Mouse (Mus musculus) c-Kit-positive CD71-negative TER-119-negative erythroid progenitor cells, embryonic 14.5 days (primary cell): ENCODE measurements around the gene Rhobtb3.
"Not testable (repeated sequence)": the region's sequence is repeated elsewhere in the genome, so short reads cannot be mapped to it uniquely, and the experiment has no call there.

Experiments
- DNase-seq: peaks from one replicate; pipeline ENCODE4 v3.0.0-alpha.2; 2013; ENCODE audit warnings: low read depth

Rhobtb3 gene

GRCm38 (mm10) chr13:75845519-75846166, 98.1 kb downstream of the Rhobtb3 start:
- DNase-seq, result no peak

GRCm38 (mm10) chr13:75844833-75845518, 98.7 kb downstream of the Rhobtb3 start:
- DNase-seq, result no peak

- DNase-seq, result no peak
Observed at GRCm38 (mm10) chr13:75843993-75844683, 99.6 kb downstream of the Rhobtb3 start.

GRCm38 (mm10) chr13:75843331-75843730, 100.4 kb downstream of the Rhobtb3 start:
- no peak for DNase-seq

- no peak for DNase-seq
Observed at GRCm38 (mm10) chr13:75841950-75842349, 101.8 kb downstream of the Rhobtb3 start.

GRCm38 (mm10) chr13:75840752-75841285, 102.9 kb downstream of the Rhobtb3 start:
- DNase-seq, result no peak

GRCm38 (mm10) chr13:75839719-75840481, 103.8 kb downstream of the Rhobtb3 start, which contains the start of gene Glrx:
Gene Glrx, plus strand, starts transcription at chr13:75839868.
- DNase-seq, result no peak

- DNase-seq, result no peak
Observed at GRCm38 (mm10) chr13:75838506-75838905, 105.2 kb downstream of the Rhobtb3 start.

- no peak for DNase-seq
Observed at GRCm38 (mm10) chr13:75835461-75835860, 108.3 kb downstream of the Rhobtb3 start.

GRCm38 (mm10) chr13:75833499-75833898, 110.2 kb downstream of the Rhobtb3 start:
- DNase-seq, result no peak

GRCm38 (mm10) chr13:75832697-75833096, 111.0 kb downstream of the Rhobtb3 start:
- DNase-seq, result no peak

- DNase-seq, result no peak
Observed at GRCm38 (mm10) chr13:75831710-75832109, 112.0 kb downstream of the Rhobtb3 start.

- DNase-seq, result no peak
Observed at GRCm38 (mm10) chr13:75830708-75831107, 113.0 kb downstream of the Rhobtb3 start.

GRCm38 (mm10) chr13:75825388-75825787, 118.3 kb downstream of the Rhobtb3 start:
- no peak for DNase-seq

- no peak for DNase-seq
Observed at GRCm38 (mm10) chr13:75824611-75825319, 119.0 kb downstream of the Rhobtb3 start.

GRCm38 (mm10) chr13:75823201-75823600, 120.5 kb downstream of the Rhobtb3 start:
- DNase-seq, result no peak

GRCm38 (mm10) chr13:75822366-75822765, 121.4 kb downstream of the Rhobtb3 start:
- not testable (repeated sequence) for DNase-seq

- DNase-seq, result no peak
Observed at GRCm38 (mm10) chr13:75819898-75820297, 123.8 kb downstream of the Rhobtb3 start.
